Mouse (Mus musculus): ENCODE data around the gene Ptprb.

Gene Ptprb

GRCm38 (mm10) chr10:116374111-116374510, 98.8 kb downstream of the Ptprb start:
- DNase-seq (ENCODE audit: low read depth, low spot score): no peak

DNA sequence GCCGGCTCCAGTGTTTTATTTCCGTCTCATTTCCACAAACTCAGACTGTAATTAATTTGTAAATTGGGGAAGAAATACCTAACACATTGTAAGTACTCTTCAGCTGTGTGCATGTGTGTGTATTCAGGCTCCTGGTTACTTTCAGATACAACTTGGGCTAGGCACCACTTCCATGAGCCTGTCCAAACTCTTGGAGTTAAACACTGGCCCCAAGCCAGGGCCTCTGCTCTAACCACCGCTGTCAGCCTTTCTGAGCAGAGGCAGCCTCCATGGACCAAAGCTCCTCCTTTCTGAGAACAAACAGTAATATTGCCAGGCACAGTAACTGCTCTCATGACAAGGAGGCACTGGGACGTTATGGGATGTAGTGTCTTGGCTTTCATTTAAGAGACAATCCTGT, 101.5 kb downstream of the Ptprb start:
- no peak for DNase-seq (ENCODE audit: low read depth, low spot score)

DNA sequence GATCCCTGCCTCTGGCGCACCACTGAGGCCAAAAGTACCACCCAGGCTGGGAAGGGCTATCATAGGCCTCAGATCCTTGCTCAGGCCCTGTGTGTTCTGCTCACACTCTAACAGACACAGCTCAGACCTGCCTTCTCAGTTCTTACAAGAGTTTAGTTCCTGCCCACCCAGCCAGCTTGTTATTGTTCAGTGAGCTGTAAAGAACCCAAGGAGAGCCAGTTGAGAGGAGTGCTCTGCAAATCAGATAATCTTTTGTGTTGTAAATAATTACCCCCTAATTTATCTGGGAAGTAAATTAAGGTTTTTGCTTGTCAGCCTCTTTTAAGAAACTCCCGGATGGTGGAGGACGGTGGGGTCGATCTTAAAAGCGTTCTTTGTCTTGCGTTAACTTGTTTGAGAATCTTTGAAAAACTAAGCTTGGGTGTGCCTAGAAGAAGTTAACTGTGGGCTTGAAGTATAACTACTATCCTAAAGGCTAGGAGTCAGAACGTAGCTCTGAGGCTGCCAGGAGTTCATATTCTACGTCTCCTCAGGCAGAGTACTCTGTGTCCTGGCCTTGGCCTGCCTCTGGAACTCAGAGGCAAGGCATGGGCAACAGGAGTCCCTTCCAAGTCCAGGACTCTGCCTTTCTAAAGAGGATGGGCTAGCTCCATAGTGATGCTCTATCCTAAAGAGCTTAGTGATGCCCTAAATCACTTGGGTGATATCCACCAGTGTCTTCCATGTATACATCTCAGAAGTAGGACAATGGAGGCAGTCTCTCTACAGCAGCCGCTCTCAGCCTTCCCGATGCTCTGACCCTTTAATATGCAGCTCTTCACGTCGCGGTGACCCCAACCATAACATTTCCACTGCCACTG, 107.7 kb downstream of the Ptprb start:
- peak; percentile 79 for DNase-seq (ENCODE audit: low read depth, low spot score)

GRCm38 (mm10) chr10:116384401-116384800, 109.1 kb downstream of the Ptprb start:
- DNase-seq (ENCODE audit: low read depth, low spot score): no peak

DNA sequence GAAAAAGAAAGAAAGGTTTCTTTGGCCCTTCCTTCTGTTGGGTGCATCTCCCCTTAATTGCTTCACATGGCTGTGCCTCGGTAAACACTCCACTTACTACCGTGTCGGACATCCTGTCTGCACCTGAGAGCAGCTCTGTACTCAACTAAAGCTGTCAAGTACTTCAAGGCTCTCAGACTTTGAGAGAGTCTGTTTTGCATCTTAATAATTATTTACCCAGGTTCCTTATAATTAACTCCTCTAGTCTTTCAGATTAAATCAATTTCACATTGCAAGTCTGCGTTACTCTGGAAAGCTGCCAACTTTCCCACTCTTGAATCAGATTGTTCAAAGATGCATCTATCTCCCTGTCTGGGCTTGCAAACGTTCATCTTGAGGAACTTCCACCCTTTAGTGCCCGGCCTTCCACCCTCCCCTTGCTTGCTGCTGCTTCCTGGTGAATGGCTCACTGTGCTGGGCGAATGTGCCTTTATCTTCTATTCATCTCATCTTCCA, 111.1 kb downstream of the Ptprb start:
- DNase-seq (ENCODE audit: low read depth, low spot score): no peak

DNA sequence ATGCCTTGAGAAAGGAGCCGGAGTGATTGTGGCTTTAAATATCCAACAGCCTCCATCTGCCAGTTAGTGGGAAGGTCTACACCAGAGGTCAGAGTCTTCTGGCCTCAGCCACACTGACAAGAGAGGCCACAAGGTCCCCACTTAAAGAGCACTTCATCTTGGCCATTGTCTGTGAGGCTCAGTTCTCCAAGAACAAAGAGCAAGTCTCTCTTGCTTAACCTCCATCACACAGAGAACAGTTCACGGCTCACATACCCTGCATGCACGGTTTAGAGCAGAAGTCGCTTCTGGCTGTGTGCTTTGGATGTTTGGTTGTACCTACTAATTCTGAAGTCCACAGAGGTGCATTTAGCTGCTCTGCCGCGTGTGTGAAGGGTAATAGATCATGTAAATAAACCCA, 113.5 kb downstream of the Ptprb start:
- DNase-seq (ENCODE audit: low read depth, low spot score): no peak

- no peak for DNase-seq (ENCODE audit: low read depth, low spot score)
Measured at GRCm38 (mm10) chr10:116393790-116394475, 118.6 kb downstream of the Ptprb start.

GRCm38 (mm10) chr10:116394585-116394984, 119.3 kb downstream of the Ptprb start:
- peak; percentile 34 for DNase-seq (ENCODE audit: low read depth, low spot score)

DNA sequence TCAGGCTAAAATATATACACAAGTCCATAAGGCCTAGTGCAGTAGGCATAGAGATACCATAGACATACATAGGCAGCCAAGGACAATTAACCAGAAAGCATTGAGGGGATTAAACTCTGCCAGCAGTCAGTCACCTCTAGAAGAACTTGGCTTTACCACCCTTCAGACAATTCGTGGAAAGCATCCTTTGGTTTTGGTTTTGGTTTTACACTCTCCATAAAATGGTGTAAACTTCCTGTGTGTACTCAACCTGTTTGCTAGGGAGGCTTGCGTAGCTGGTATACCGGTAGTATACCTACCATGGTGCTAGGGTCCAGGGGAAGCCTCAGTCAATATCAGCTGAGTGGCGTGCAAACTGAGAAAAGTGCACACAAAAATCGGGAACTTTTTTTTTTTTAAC, 121.0 kb downstream of the Ptprb start:
- no peak for DNase-seq (ENCODE audit: low read depth, low spot score)

DNA sequence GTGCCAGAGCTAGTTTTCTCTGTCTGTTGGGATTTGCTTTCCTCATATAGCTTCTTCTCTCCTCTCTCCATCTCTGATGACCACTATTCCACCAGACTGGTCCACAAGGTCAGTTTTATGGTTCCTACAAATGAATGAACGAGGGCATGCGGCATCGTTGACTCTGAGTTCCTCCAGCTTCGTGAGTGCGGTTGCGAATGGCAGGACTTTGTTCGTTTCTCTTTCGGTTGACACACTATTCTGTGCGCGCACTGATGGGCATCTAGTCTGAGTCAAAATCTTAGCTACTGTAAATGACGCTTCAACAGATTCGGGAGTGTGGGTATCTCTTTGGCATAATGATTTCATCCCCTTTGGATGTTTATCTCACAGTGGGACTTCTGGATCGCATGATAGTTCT, 121.6 kb downstream of the Ptprb start:
- DNase-seq (ENCODE audit: low read depth, low spot score): no peak

DNA sequence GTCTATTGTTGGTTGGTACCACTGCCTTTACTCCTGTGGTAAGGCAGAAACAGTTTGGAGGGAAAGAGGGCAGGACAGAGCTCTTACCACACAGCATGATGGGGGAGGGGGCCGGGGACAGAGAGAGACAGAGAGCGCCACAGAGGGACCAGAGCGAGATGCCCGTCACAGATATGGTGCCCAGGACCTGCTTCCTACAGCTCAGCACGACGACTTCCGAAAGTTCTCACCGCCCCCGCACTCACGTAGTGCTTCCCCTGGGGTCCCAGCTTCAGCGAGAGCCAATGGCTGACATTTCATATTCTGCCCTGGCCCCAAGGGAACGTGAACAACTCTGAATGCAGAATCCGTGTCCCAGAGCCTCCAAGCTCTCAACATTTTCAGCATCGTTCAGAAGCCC, 122.2 kb downstream of the Ptprb start:
- no peak for DNase-seq (ENCODE audit: low read depth, low spot score)

- DNase-seq (ENCODE audit: low read depth, low spot score): no peak
Measured at GRCm38 (mm10) chr10:116397973-116398372, 122.7 kb downstream of the Ptprb start.

- DNase-seq (ENCODE audit: low read depth, low spot score): no peak
Measured at GRCm38 (mm10) chr10:116402742-116403425, 127.6 kb downstream of the Ptprb start.

DNA sequence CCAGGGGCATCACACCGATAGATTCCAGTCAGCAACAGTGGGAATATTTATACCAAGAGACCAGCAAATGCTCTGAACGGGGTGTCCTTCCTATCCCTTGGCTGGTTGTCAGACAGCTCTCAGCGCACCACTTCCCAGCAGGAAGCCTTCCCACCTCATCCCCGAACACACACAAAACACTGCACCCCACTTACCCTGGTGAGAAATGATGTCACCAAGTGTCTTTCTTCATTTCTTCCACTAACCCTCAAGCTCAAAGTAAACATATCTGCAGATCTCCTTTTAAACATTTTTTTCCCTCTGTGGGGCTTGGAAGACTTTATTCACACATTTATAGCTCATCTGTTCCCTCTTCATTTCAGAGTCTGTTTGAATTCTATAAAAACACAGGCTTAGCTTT, 128.4 kb downstream of the Ptprb start:
- DNase-seq (ENCODE audit: low read depth, low spot score): no peak

DNA sequence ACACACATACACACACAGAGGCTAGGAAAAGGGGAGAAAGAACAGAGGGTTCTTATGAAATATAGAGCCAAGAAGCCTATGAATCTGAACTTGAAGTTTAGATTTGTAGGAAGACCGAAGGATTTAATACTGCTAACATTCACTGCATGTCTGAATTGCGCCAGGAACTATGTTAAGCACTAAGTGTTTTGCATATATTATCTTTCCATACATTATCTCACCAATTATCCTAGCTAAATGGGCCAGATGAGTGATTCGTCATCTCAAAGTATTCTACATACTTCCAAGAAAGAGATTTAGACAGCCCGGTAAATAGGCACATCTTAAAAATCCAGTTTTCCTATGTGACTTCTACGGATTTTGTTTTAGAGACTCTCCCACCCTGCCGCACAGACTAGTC, 129.7 kb downstream of the Ptprb start:
- DNase-seq (ENCODE audit: low read depth, low spot score): no peak

- DNase-seq (ENCODE audit: low read depth, low spot score): no peak
Measured at GRCm38 (mm10) chr10:116407684-116408359, 132.5 kb downstream of the Ptprb start.

DNA sequence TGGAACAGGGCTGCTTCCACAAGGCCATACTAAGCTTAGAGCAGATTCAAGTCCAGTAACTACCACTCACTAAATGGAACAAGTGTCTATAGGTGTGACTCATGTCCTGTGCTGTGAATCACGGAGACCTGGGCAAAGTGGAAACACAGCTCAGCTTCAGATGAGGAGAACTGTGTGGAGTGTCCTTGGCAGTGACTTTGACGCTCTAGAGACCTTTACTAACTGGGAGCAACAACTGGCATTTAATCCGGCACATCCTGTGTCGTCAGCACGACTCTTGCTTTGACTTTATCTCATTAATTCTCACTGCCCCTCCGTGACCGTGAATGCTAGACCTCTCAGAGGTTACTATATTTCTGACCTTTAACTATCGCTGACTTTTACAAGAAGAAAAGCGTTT, 135.5 kb downstream of the Ptprb start:
- no peak for DNase-seq (ENCODE audit: low read depth, low spot score)

DNA sequence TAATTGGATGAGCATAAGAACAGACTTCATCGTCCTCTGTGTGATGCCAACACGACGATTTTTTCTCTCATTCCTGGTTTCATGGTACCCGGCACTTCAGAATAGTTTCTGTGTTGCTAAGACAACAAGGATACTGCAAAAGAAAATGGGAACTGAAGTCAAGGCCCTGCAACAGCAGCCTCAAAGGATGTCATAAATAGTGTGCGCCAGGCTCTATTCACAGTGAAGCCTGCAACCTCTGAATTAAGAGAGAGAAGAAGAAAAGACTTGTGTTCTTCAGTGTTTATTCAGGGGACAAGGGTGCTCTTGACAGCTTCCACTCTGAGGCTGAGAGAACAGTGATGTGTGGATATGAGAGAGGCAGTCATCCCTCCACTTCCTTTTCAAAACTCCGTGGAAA, 140.8 kb downstream of the Ptprb start:
- DNase-seq (ENCODE audit: low read depth, low spot score): no peak

- no peak for DNase-seq (ENCODE audit: low read depth, low spot score)
Measured at GRCm38 (mm10) chr10:116416726-116417125, 141.4 kb downstream of the Ptprb start.

DNA sequence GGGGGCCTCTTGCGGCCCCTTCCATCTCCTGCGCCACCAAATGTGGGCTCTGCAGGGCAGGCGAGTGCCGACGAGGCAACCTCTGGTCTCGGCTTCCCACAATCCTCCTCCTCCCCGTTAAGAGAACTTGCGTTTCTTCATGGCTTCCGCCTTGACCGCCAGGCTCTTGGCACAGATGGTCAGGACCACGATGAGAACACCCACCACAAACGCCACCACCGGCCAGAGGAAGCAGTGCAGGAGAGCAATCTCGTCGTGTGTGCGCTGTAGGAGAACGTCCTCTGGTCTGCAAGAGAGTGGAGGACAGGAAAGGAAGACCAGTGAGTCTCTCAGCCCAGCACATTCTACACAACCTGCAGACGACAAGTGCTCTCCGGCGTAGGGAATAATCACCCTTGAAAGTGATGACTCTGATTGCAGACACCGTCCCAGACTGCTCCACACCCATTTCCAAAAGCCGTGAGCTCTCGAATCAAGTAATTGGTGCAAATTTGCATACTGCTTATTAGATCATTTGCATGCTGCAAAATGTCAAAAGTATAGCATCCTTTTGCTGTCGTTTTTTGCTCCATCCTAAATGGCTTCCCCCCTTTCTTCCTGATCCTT, 142.9 kb downstream of the Ptprb start:
- peak; percentile 74 for DNase-seq (ENCODE audit: low read depth, low spot score)

- DNase-seq (ENCODE audit: low read depth, low spot score): no peak
Measured at GRCm38 (mm10) chr10:116420976-116421375, 145.7 kb downstream of the Ptprb start.

Data from R1 (cell line).